Mouse (Mus musculus): ENCODE results near the gene Sprr2b. TPM values are rescaled to one million over a fixed set of nuclear protein-coding genes. Genes with fewer than 3 reads are reported as not detected.
"Not testable (repeated sequence)": the region's sequence is repeated elsewhere in the genome, so short reads cannot be mapped to it uniquely, and the experiment has no call there.

The Sprr2b gene
- not detected for total RNA-seq (2021)
- long read RNA-seq, experiment 1 = 0 reads
- long read RNA-seq, experiment 2 = 0 reads

- DNase-seq = no peak
- no peak within 1 kb of the TSS for H3K27ac ChIP-seq
- intact Hi-C loops (cut with DNase I) = no loop called here
Observed at GRCm38 (mm10) chr3:92316320-92316719, at the start of gene Sprr2b. Gene Sprr2b, plus strand, starts transcription at chr3:92316620.

DNA sequence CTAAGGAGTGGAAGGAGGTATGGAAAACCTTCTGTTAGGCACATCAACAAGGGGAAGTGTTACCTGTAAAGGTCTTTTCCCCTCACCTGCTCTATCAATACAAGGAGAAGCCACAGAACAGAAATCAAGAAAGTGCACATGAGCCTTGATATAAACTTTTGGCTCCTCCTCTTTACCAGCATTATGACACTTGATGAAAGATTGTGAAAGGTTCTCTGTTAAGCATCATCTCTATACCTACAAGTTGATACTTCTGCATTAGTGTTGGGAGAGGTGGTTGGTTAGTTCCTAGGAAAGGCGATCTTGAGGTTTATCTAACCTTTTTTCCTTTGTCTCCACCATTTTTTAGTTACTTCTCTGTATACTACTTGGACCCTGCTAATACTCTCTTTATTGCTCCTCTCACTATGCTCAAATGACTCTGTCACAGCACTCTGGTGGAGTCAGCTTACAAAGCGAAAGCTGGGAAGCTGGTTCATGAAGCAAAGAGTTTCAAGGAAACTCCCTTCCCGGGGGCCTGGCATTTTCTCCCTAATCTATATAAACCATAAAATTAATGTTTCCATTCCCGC, 44.9 kb upstream of the Sprr2b start:
- H3K4me3 ChIP-seq; H3K27ac ChIP-seq; intact Hi-C loops (cut with DNase I); DNase-seq: not testable (repeated sequence)

More at GRCm38 (mm10) chr3:92316320-92316719, at the start of gene Sprr2b:
- no peak within 1 kb of the TSS for H3K4me3 ChIP-seq
- TF ChIP-seq CTCF (IDR thresholded peaks at IDR 0.05) = no peak

DNA sequence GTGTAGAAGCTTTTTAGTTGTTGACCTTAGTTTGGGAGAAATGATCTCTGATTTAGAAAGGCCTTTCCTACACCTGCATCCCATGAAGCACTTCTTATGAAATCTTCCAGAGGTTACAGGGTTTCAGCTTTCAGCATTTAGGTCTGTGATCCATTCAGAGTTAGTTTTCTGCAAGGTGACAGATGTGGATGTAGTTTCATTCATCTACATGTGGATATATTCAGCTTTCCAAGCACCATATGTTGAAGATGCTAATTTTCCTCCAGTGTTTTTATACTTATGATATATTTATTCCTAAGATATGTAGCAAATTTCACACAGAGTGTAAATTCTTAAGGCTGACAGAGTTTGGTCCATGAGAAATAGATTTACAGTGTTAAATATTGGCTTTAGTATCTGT, 42.9 kb upstream of the Sprr2b start:
- H3K4me3 ChIP-seq; intact Hi-C loops (cut with DNase I); H3K27ac ChIP-seq; DNase-seq: not testable (repeated sequence)

- DNase-seq; H3K27ac ChIP-seq; intact Hi-C loops (cut with DNase I); H3K4me3 ChIP-seq: not testable (repeated sequence)
Observed at GRCm38 (mm10) chr3:92274018-92274417, 42.4 kb upstream of the Sprr2b start.

DNA sequence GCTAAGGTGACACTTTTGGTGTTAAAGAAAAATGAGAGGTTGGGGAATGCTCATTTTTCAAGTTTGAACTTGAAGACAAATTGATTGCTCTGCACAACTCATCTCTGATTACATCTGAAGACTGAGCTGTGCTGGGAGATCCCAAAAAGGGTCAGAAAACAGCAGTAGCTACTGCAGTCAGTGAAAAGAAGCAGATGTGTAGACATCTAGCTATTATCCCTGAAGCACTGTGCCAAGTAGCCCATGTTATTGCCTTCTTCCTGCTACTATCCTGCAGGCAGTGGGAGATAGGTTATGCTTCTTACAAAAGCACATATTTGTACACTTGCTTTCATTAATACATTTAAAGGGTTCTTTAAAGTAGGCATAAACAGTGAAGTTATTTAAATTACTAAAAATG, 36.8 kb upstream of the Sprr2b start:
- intact Hi-C loops (cut with DNase I); H3K4me3 ChIP-seq; H3K27ac ChIP-seq; DNase-seq: not testable (repeated sequence)

DNA sequence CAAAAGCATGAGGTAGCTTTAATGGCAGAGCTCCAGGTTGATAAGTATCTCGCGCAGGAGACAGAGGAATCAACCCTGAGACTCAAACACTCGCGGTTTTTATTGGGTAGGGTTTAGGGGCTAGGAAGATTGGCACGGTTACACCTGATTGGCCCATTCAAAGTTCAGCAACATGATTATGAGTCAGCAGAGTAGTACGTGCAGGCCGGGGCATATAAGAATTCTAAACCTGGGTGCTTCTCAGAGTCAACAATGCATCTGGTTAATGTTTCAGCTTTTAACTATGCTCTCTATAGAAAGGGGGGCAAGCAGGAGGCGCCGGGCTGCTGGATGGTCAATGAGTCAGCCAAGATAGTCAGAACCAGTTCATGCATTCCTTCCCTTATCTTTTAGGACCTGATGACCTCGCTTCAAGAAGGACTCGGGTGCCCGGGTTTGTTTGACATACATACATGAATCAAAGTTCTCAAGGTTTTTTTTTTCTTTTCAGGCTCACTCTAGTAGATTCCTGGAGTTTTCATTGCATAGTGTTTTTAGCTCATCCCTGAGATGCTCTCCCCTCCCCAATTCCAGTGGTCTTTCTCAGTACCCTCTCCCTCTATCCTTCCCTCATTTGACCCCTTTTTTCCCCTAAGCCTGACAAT, 35.3 kb upstream of the Sprr2b start:
- H3K27ac ChIP-seq; DNase-seq; intact Hi-C loops (cut with DNase I); H3K4me3 ChIP-seq: not testable (repeated sequence)

GRCm38 (mm10) chr3:92285101-92285500, 31.3 kb upstream of the Sprr2b start, which contains the start of gene Sprr2a3:
Gene Sprr2a3, plus strand, starts transcription at chr3:92285417.
- H3K4me3 ChIP-seq; DNase-seq; H3K27ac ChIP-seq; intact Hi-C loops (cut with DNase I): not testable (repeated sequence)

GRCm38 (mm10) chr3:92288489-92288888, 27.9 kb upstream of the Sprr2b start:
- H3K27ac ChIP-seq; H3K4me3 ChIP-seq; DNase-seq; intact Hi-C loops (cut with DNase I): not testable (repeated sequence)

GRCm38 (mm10) chr3:92307406-92307805, 9.0 kb upstream of the Sprr2b start:
- no peak overlapping the region for H3K4me3 ChIP-seq
- intact Hi-C loops (cut with DNase I) = no loop called here
- H3K27ac ChIP-seq = no peak overlapping the region
- TF ChIP-seq CTCF (IDR thresholded peaks at IDR 0.05) = no peak
- no peak for DNase-seq

DNA sequence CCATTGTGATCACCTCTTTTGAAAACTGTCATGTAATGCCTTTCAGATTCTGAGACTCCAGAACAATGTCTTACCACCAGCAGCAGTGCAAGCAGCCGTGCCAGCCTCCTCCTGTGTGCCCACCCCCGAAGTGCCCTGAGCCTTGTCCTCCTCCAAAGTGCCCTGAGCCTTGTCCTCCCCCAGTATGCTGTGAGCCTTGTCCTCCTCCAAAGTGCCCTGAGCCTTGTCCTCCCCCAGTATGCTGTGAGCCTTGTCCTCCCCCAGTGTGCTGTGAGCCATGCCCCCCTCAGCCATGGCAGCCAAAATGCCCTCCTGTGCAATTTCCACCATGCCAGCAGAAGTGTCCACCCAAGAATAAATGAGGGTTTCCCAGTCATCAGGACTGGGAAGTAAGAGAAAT, 964 bp downstream of the Sprr2b start:
- DNase-seq = no peak
- TF ChIP-seq CTCF (IDR thresholded peaks at IDR 0.05) = no peak
- intact Hi-C loops (cut with DNase I) = no loop called here

GRCm38 (mm10) chr3:92336278-92336677, 19.9 kb downstream of the Sprr2b start:
- no peak for DNase-seq
- no peak overlapping the region for H3K4me3 ChIP-seq
- intact Hi-C loops (cut with DNase I) = no loop called here
- no peak for TF ChIP-seq CTCF (IDR thresholded peaks at IDR 0.05)
- no peak overlapping the region for H3K27ac ChIP-seq

More for the DNA sequence above, 964 bp downstream of the Sprr2b start:
- H3K4me3 ChIP-seq = no peak overlapping the region
- H3K27ac ChIP-seq = no peak overlapping the region

DNA sequence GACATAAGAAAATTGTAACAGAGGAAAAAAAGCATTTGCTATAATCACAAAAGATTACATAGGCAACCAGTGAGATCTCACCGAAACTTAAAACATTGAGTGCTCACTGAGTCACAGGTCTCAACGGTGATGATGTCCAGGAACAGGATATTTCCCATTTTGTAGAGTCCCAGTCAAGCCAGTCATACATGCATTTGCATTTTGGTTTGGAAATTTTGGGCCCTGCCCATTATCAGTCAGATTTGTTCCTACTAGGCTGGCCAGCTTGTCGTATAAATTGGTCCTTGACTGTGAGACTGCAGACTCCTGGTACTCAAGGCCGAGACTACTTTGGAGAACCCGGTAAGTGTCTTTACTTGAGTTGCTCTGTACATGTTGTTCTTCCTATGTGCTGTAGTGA, 22.4 kb downstream of the Sprr2b start, which contains the start of gene Sprr2d:
Gene Sprr2d, plus strand, starts transcription at position 301 of the 400 bp plus-strand sequence.
- no peak for DNase-seq
- Histone ChIP-seq H3K27ac (no peak within 1 kb of the TSS), H3K4me3 (no peak within 1 kb of the TSS)
- no peak for TF ChIP-seq CTCF (IDR thresholded peaks at IDR 0.05)
- intact Hi-C loops (cut with DNase I) = no loop called here

DNA sequence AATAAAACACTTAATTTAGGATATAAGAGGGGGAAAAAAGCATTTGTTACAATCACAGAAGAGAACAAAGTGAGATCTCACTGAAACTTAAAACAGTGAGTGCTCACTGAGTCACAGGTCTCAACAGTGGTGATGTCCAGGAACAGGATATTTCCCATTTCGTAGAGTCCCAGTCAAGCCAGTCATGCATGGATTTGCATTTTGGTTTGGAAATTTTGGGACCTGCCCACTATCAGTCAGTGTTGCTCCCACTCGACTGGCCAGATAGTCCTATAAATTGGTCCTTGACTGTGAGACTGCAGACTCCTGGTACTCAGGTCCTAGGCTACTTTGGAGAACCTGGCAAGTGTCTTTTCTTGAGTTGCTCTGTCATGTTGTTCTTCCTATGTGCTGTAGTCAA, 35.4 kb downstream of the Sprr2b start, which contains the start of gene Sprr2e:
Gene Sprr2e, plus strand, starts transcription at position 301 of the 400 bp plus-strand sequence.
- intact Hi-C loops (cut with DNase I) = no loop called here
- H3K4me3 ChIP-seq = no peak within 1 kb of the TSS

GRCm38 (mm10) chr3:92361619-92362018, 45.2 kb downstream of the Sprr2b start:
- TF ChIP-seq CTCF (IDR thresholded peaks at IDR 0.05) = no peak
- intact Hi-C loops (cut with DNase I) = no loop called here
- no peak for DNase-seq
- Histone ChIP-seq H3K27ac (no peak overlapping the region), H3K4me3 (no peak overlapping the region)

More for the DNA sequence above, 35.4 kb downstream of the Sprr2b start, which contains the start of gene Sprr2e:
- DNase-seq = no peak
- H3K27ac ChIP-seq = no peak within 1 kb of the TSS
- TF ChIP-seq CTCF (IDR thresholded peaks at IDR 0.05) = no peak

All from gastrocnemius, adult 2 months (tissue).